Mouse (Mus musculus) embryonic facial prominence, embryonic 10.5 days (tissue): ENCODE results near the gene Cilp2. TPM values are rescaled to one million over a fixed set of nuclear protein-coding genes. Genes with fewer than 3 reads are reported as not detected.

ENCODE experiments used
- DNase-seq: peaks from one replicate; pipeline ENCODE4 v3.0.0-alpha.2; 2017; ENCODE audit warnings: low spot score
- H3K27ac ChIP-seq: fragments of 300-500 bp; sonication (generic); replicated peaks from 2 replicates; pipeline ENCODE4 v1.5.1; 2016; ENCODE audit warnings: mild to moderate bottlenecking
- H3K27me3 ChIP-seq: fragments of 300-500 bp; sonication (generic); replicated peaks from 2 replicates; pipeline ENCODE4 v1.6.1; 2016; ENCODE audit warnings: low read depth, mild to moderate bottlenecking; ENCODE audit not compliant: poor library complexity, severe bottlenecking
- H3K36me3 ChIP-seq: fragments of 300-500 bp; sonication (generic); replicated peaks from 2 replicates; pipeline ENCODE4 v1.6.1; 2016; ENCODE audit warnings: mild to moderate bottlenecking, moderate library complexity
- H3K4me1 ChIP-seq: fragments of 300-500 bp; sonication (generic); 2 replicates; pipeline ENCODE4 v1.6.1; 2016
- H3K4me3 ChIP-seq: fragments of 300-500 bp; sonication (generic); 2 replicates; pipeline ENCODE4 v1.5.1; 2016; ENCODE audit warnings: mild to moderate bottlenecking, moderate library complexity
- H3K9me3 ChIP-seq: fragments of 300-500 bp; sonication (generic); 2 replicates; pipeline ENCODE4 v1.6.1; 2016; ENCODE audit warnings: mild to moderate bottlenecking
- WGBS: fragments of 180-500 bp; shearing (Covaris S2); methylation state at CpG from one replicate; pipeline ENCODE4 v1.1.7; 2016; 5-methylcytosine and 5-hydroxymethylcytosine counted together
- polyA plus RNA-seq: library from polyadenylated mRNA; unstranded; fragments of >200 nt; fragmentation: Nextera tagmentation; extraction: Ambion mirVana; gene quantifications from 2 replicates; pipeline ENCODE4 v1.2.1, GENCODE M21; 2016

The Cilp2 gene
- 0.39 and 0.54 TPM in 2 replicates for polyA plus RNA-seq

DNA sequence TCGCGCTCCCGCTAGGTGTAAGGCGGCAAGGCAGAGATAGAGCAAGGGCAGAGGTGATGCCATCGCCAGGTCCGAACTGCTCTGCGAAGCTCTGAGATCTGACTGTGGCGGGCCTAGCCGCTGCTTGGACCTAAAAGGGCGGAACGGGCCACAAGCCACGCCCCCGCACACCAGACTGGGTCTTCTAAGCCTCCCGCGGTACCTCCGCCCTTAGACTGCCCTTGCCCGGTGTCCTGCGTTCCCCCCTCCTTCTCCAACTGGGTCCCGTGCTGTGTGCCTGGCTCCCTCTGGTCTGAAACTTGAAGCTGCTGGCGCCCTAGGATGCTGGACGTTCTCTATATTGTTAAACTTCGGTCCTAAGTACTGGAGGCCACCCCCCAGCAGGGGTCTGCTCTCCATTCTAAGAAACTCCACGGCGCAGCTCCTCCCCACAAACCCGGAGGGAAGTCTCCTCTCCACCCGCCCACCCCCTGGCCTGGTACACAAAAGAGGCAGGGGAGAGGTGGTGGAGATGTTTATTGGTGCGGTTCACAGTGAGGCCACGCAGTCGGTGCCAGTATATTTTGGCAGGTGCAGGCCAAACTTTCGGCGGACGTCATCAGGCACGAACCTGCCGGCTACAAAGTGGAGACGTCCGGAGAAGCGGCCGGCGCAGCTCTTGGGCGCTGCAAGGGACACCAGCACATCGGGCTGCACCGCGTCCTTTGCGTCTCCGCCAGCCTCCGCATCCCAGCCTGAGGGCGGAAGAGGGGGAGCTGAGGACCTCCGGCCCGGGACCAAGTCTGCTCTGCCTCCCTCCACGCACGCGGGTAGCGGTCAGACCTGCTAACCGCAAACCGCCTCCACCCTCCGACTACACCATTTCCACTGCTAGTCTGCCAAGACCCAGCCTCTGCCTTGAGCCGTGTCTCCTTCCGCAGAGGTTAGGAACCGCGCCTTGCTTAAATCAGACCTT lies at the start of gene Cilp2:
Gene Cilp2, minus strand, starts transcription at position 399 of the 955 bp plus-strand sequence.
- Histone ChIP-seq H3K36me3 (peaks cover 8% of the 10 kb centered on the region), H3K27me3 (peaks cover 100% of the 10 kb centered on the region), H3K4me3 (peak within 1 kb of the TSS; percentile 40), H3K4me1 (peaks cover 54% of the 10 kb centered on the region), H3K9me3 (no peaks in the 10 kb centered on the region), H3K27ac (no peak within 1 kb of the TSS)
- WGBS = 1% methylated on average over 60 of the region's 60 CpGs
- DNase-seq = peak; percentile 56

DNA sequence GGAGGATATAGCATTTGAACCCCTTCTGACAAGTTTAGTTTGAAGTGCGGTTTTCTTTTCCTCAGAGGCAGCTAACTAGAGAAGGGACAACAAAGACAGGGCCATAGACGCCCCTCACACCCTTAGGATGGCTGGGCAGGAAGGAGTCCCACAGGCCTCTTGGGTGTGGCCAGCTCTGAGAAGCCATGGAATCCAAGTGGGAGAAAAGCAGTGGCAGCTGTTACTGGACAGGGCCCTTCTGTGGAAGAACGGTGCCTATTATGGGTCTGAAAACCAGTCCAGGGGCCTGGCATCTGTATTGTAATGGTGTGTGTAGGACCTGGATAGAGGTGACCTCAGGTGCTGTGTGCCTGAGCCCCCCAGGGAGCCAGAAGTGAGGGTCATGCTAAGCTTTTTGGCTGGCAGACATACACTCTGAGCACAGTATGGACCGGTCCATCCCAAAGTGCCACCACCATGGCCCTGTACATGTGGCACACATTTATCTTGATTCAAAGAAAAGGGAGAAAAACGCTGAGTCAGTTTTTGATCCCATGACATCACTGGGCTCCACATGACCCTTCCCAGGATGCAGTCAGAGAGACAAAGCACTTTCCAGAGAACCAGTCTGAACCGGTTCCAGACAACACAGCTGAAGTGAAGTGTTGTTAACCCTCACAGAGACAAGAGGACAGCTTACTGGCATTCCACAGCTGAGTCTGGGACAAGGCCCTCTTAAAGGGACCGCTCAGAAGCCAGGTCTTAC lies 48.7 kb upstream of the Cilp2 start:
- Histone ChIP-seq H3K4me3 (no peak overlapping the region), H3K27me3 (no peaks in the 10 kb centered on the region), H3K9me3 (no peaks in the 10 kb centered on the region), H3K36me3 (peaks cover 75% of the 10 kb centered on the region), H3K27ac (peak overlapping the region; percentile 45), H3K4me1 (peaks cover 53% of the 10 kb centered on the region)
- DNase-seq = peak; percentile 56
- 74% methylated on average over 7 of the region's 7 CpGs for WGBS

DNA sequence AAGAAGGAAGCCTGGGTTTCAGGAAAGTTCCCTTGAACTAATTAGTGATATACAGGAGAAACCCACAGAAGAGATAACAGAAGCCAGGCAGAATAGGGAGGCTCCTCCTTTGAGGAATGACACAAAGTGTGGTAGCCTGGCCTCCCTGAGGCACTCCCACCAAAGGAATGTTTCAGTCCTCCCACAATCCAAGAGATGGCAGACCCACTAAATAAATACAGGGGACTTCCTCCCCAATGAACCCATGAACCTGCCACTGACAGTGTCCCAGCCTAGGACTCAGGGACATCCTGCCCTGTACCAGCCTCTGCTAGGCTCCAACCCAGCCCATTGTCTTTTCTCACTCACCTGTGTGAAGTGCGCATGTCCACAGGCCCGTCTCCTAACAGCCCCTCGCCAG lies 47.9 kb upstream of the Cilp2 start:
- H3K27ac ChIP-seq = 0 out of 2 replicates have a peak overlapping the region, but pooled peaks have one; percentile 14
- H3K36me3 ChIP-seq = peaks cover 80% of the 10 kb centered on the region
- WGBS = 95% methylated on average over 3 of the region's 3 CpGs
- H3K9me3 ChIP-seq = no peaks in the 10 kb centered on the region
- H3K4me1 ChIP-seq = peaks cover 45% of the 10 kb centered on the region
- no peak for DNase-seq
- no peak overlapping the region for H3K4me3 ChIP-seq
- H3K27me3 ChIP-seq = no peaks in the 10 kb centered on the region

DNA sequence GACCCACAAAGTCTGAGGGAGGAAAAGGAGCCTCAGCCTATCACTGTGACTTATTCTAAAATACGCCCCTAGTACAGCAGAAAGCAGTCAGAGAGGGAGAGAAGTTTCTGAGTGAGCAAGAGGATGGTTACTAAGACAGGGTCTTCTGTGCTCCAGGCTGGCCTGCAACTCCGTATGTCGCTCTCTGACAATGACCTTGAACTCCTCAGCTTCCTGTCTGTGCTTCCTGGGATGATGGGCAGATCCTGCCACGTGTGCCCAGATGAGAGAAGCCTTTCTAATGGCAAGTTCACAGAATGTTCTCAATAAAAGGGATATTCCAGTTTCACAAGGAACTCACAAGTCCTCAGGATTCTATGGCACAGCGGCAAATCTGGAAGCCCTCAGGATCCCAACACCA lies 47.1 kb upstream of the Cilp2 start:
- WGBS = 90% methylated on average over 5 of the region's 5 CpGs
- no peak for DNase-seq
- Histone ChIP-seq H3K4me3 (no peak overlapping the region), H3K27ac (no peak overlapping the region), H3K27me3 (no peaks in the 10 kb centered on the region), H3K4me1 (peaks cover 37% of the 10 kb centered on the region), H3K9me3 (no peaks in the 10 kb centered on the region), H3K36me3 (peaks cover 76% of the 10 kb centered on the region)

DNA sequence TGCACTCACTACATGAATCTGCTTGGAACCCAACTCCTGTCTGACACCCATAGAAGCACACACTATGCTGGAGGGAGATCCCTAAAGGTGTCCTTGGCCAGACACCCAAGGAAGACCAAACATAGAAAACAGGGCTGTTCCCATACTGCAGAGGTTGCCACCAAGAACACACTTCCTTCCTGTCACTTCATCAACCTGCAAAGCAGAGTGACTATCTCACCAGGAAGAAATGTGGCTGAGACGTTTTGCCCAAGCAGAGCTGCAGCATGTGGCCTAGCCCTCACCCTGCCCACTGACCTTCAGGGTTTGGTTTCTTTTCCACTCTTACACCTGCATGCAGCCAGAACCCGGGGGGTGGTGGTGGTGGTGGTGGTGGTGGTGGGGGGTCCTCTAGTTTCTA lies 46.3 kb upstream of the Cilp2 start:
- Histone ChIP-seq H3K4me3 (no peak overlapping the region), H3K9me3 (no peaks in the 10 kb centered on the region), H3K27ac (no peak overlapping the region), H3K4me1 (peaks cover 29% of the 10 kb centered on the region), H3K36me3 (peaks cover 76% of the 10 kb centered on the region), H3K27me3 (no peaks in the 10 kb centered on the region)
- WGBS = 78% methylated on average over 2 of the region's 2 CpGs
- DNase-seq = no peak

DNA sequence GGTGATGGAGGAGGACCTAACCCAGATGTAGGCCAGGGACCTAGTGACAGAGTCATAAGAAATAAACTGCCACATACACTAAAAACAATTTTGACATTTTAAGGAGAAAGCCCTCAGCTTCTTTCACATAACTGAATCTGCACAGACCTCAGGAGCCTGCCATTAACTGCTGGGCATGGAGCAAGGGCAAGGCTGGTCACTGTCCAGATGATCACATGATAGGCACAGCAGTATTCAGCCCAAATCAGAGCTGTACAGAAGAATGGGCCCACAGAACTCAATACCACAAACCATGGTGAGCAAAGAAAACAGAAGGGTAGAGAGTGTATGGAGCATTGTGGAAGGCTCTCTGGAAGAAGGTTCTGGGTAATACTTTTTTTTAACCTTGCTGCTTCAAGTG lies 39.4 kb upstream of the Cilp2 start:
- Histone ChIP-seq H3K27ac (no peak overlapping the region), H3K27me3 (no peaks in the 10 kb centered on the region), H3K36me3 (peaks cover 74% of the 10 kb centered on the region), H3K4me3 (no peak overlapping the region), H3K4me1 (peaks cover under 1% of the 10 kb centered on the region), H3K9me3 (no peaks in the 10 kb centered on the region)
- no peak for DNase-seq

DNA sequence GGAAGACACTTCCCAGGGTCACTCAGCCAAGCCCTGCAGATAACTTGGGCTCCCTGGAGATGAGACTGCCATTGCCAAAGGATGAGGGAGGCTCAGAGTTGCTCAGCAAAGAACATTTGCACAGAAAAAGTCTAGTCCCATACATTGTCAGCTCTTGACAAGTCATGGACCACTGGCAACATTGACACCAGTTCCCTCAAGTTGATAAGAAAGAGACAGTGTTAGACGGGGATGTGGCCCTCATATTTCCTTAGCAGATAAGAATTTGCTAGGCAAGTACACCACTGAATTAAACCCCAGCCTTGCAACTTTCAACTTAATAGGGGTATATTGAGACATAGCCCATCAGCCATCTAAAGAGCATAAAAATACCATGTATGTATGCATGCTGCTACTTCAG lies 36.5 kb upstream of the Cilp2 start:
- Histone ChIP-seq H3K4me1 (peaks cover 25% of the 10 kb centered on the region), H3K9me3 (no peaks in the 10 kb centered on the region), H3K27me3 (no peaks in the 10 kb centered on the region), H3K36me3 (peaks cover 57% of the 10 kb centered on the region), H3K27ac (no peak overlapping the region), H3K4me3 (no peak overlapping the region)
- 83% methylated on average over 1 of the region's 1 CpGs for WGBS
- DNase-seq = no peak

DNA sequence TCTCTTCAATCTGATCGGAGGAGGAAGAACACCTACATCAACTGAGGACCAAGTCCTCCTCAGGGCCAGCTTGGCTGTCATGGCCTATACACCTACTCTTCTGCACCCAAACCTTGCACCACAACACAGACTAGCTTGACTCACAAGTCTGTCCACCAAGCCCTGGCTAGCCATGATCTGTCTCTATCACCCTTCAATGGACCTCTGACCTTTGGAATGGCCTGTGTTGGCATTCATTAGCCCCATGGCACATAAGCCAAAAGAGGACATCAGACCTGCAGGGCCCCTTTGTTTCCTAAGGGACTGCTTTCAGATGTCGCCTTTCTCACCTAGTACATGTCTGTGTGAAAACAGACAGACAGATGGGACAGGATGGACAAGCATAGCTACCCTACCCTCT lies 33.7 kb upstream of the Cilp2 start:
- peak overlapping the region; percentile 31; the same call in 1 of the 2 replicates for H3K4me3 ChIP-seq
- H3K36me3 ChIP-seq = peaks cover 50% of the 10 kb centered on the region
- H3K9me3 ChIP-seq = no peaks in the 10 kb centered on the region
- peak overlapping the region; percentile 84 for H3K27ac ChIP-seq
- no peak for DNase-seq
- H3K27me3 ChIP-seq = no peaks in the 10 kb centered on the region
- H3K4me1 ChIP-seq = peaks cover 25% of the 10 kb centered on the region
- WGBS = 91% methylated on average over 2 of the region's 2 CpGs

DNA sequence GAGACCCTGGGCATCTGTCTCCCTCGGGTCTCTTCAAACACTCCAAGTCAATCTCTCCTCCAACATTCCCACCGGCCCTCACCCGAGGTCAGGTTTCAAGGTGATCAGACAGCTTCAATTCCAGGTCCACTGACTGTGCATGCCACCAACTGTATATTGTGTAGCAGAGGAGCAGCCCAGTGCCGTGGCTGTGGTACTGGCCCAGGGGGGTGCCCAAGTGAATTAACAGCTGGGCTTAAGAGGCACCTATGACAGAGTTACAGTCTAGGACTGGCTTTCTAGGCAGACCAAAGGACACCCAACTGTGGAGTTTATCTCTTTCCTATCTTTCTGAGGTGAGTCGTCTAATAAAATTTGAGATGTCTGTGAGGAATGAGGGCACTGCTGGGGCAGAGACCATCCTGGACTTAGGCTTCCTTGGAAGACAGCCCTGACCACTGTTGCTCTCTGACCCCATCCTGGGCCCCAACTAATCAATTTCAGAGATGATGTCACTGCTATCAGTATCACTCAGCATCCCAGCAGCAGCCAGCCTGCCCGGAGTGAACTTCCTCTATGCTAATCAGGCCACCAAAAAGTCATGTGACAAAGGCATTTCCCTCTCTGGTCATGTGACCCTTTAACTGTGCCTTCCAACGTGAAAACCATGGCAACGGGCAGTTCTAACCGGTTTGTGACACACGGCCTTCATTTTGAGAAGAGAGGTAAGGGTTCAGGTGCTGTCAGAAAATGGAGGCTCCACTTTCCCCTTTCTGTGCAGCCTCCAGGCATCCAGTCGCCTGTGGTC lies 32.6 kb upstream of the Cilp2 start:
- H3K27ac ChIP-seq = peak overlapping the region; percentile 84
- WGBS = 46% methylated on average over 11 of the region's 11 CpGs
- peak overlapping the region; percentile 31 for H3K4me3 ChIP-seq
- peaks cover 52% of the 10 kb centered on the region for H3K36me3 ChIP-seq
- peaks cover 25% of the 10 kb centered on the region for H3K4me1 ChIP-seq
- no peaks in the 10 kb centered on the region for H3K9me3 ChIP-seq
- DNase-seq = peak; percentile 84
- no peaks in the 10 kb centered on the region for H3K27me3 ChIP-seq

DNA sequence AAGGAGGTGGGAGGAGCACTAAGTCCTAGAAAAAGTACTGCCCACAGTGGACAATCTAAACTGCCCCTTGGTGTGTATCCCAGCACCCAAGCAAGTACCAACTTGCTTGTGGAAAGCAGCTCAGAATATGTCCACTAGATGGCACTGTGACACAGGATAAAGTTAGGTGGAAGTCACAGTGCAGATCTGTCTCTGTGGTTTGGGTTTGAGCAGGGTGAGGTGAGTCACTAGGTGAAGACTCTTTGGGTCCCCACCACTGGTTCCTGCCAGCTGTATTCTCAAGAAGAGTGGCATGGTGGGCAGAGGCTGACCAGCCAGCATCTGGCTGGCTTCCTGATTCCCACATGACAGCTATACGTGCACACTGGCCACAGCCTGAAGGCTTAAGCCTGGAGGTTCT lies 31.5 kb upstream of the Cilp2 start:
- Histone ChIP-seq H3K4me3 (no peak overlapping the region), H3K9me3 (no peaks in the 10 kb centered on the region), H3K4me1 (peaks cover 25% of the 10 kb centered on the region), H3K36me3 (peaks cover 60% of the 10 kb centered on the region), H3K27ac (no peak overlapping the region), H3K27me3 (no peaks in the 10 kb centered on the region)
- DNase-seq = peak; percentile 74
- WGBS = 59% methylated on average over 1 of the region's 1 CpGs

DNA sequence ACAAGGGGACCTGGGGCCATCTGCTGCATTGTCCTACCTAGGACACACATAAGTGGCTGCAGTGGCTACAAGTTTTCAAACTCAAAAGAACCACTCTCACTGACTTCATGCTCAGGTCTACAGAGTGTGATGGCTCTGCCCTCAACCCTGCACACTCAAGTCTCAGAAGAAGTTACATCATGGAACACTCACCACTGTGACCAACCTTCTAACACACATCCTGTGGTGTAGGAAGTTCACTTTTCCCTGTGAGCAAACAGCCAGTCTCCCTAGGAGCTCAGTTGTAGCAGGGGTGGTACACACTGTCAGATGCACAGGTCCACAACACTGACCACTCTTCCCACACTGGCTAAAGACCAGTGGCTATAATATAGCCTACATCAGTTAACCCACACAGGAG lies 31.0 kb upstream of the Cilp2 start:
- no peak for DNase-seq
- no peak overlapping the region for H3K4me3 ChIP-seq
- H3K36me3 ChIP-seq = peaks cover 60% of the 10 kb centered on the region

DNA sequence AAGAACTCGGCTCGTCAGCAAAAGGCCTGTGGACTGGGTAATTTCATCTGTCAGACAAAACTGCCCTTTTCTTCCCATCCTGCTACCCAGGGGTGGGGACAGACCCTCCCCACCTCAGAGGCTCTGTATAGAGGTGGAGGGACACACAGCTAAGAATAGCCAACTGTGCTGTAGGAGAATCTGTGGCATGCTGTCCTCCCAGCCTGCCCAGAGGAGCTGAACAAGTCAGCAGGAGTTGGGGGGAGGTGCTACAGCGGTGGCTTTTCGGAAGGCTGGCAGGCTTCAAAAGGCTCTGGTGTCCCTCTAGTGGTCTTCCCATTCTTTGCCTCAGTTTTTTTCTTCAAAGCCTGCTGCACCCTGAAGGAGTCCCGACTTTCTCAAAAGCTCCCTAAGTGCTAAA lies 28.3 kb upstream of the Cilp2 start:
- no peak overlapping the region for H3K4me3 ChIP-seq
- peaks cover 12% of the 10 kb centered on the region for H3K4me1 ChIP-seq
- peaks cover 74% of the 10 kb centered on the region for H3K36me3 ChIP-seq
- no peak for DNase-seq
- H3K27ac ChIP-seq = no peak overlapping the region
- WGBS = 58% methylated on average over 5 of the region's 5 CpGs
- H3K27me3 ChIP-seq = no peaks in the 10 kb centered on the region
- no peaks in the 10 kb centered on the region for H3K9me3 ChIP-seq

More for the DNA sequence above, 31.0 kb upstream of the Cilp2 start:
- Histone ChIP-seq H3K27me3 (no peaks in the 10 kb centered on the region), H3K27ac (no peak overlapping the region), H3K9me3 (no peaks in the 10 kb centered on the region), H3K4me1 (peaks cover 25% of the 10 kb centered on the region)
